Mouse (Mus musculus) kidney, adult 2 months (tissue): ENCODE results near the gene Cdh18.

Experiments used
- CTCF ChIP-seq: fragments of 200-500 bp; conservative IDR thresholded peaks from 2 replicates; pipeline ENCODE4 v1.5.1; 2011; ENCODE audit warnings: low read depth, mild to moderate bottlenecking, control low read depth, low read length, moderate library complexity, mixed read lengths; ENCODE audit not compliant: insufficient read depth, insufficient read length
- POLR2A ChIP-seq: fragments of 200-500 bp; IDR thresholded peaks from one replicate; pipeline ENCODE4 v1.6.1; 2011; ENCODE audit warnings: low read depth, low read length, control low read depth

- TF ChIP-seq CTCF, result no peak
- TF ChIP-seq POLR2A, result no peak
These were observed 488.7 kb downstream of the Cdh18 start for GRCm38 (mm10) chr15:23037561-23037960.
